Mouse (Mus musculus) lung, embryonic 16.5 days (tissue): Measurements from ENCODE around the gene Idh3g. TPM values are rescaled to one million over a fixed set of nuclear protein-coding genes. Genes with fewer than 3 reads are reported as not detected.
A peak's percentile ranks its signal among the peaks of the same experiment; 100 is the strongest.
"Not testable (repeated sequence)": the region's sequence is repeated elsewhere in the genome, so short reads cannot be mapped to it uniquely, and the experiment has no call there.

ENCODE experiments used
- ATAC-seq: fragments of 200-750 bp; cut with Nextera tagmentation; 2 replicates; pipeline ENCODE4 v1.8.0; 2017; ENCODE audit warnings: low read depth, mild to moderate bottlenecking, moderate library complexity
- H3K27ac ChIP-seq: fragments of 300-500 bp; sonication (generic); 2 replicates; pipeline ENCODE4 v1.5.1; 2014; ENCODE audit warnings: mild to moderate bottlenecking, control low read depth, low read length
- H3K27me3 ChIP-seq: fragments of 300-500 bp; sonication (generic); 2 replicates; pipeline ENCODE4 v1.6.1; 2014; ENCODE audit warnings: low read depth, low read length, mixed read lengths; ENCODE audit not compliant: control insufficient read depth, insufficient read depth
- H3K36me3 ChIP-seq: fragments of 300-500 bp; sonication (generic); 2 replicates; pipeline ENCODE4 v1.6.1; 2014; ENCODE audit warnings: low read length; ENCODE audit not compliant: control insufficient read depth, insufficient read depth
- H3K4me1 ChIP-seq: fragments of 300-500 bp; sonication (generic); replicated peaks from 2 replicates; pipeline ENCODE4 v1.6.1; 2014; ENCODE audit warnings: low read length, mixed read lengths; ENCODE audit not compliant: control insufficient read depth, insufficient read depth
- H3K4me2 ChIP-seq: fragments of 300-500 bp; sonication (generic); 2 replicates; pipeline ENCODE4 v1.6.1; 2014; ENCODE audit warnings: low read depth, low read length, control low read depth
- H3K4me3 ChIP-seq: fragments of 300-500 bp; sonication (generic); 2 replicates; pipeline ENCODE4 v1.5.1; 2014; ENCODE audit warnings: mild to moderate bottlenecking, low read length, control low read depth
- H3K9ac ChIP-seq: fragments of 300-500 bp; sonication (generic); 2 replicates; pipeline ENCODE4 v1.6.1; 2014; ENCODE audit warnings: low read length, control low read depth
- H3K9me3 ChIP-seq: fragments of 300-500 bp; sonication (generic); 2 replicates; pipeline ENCODE4 v1.6.1; 2016; ENCODE audit warnings: low read length; ENCODE audit not compliant: control insufficient read depth
- WGBS: fragments of 180-500 bp; shearing (Covaris S2); extraction: QIAGEN DNeasy Blood & Tissue Kit; methylation state at CpG from one replicate; pipeline ENCODE4 v1.1.7; 2014; 5-methylcytosine and 5-hydroxymethylcytosine counted together
- polyA plus RNA-seq: library from polyadenylated mRNA; unstranded; fragments of >200 nt; fragmentation: Nextera tagmentation; extraction: Ambion mirVana; gene quantifications from 2 replicates; pipeline ENCODE4 v1.2.1, GENCODE M21; 2015

Idh3g gene
- polyA plus RNA-seq, 1 experiment from 2014 or later = 219 TPM

- Histone ChIP-seq H3K27ac (no peak overlapping the region), H3K9ac (no peak overlapping the region), H3K9me3 (no peaks in the 10 kb centered on the region), H3K4me3 (no peak overlapping the region), H3K4me1 (no peaks in the 10 kb centered on the region), H3K4me2 (no peak overlapping the region), H3K27me3 (no peaks in the 10 kb centered on the region), H3K36me3 (no peaks in the 10 kb centered on the region)
- ATAC-seq = no peak
- 60% methylated on average over 9 of the region's 9 CpGs for WGBS
Observed at GRCm38 (mm10) chrX:73767267-73767666, 19.4 kb downstream of the Idh3g start.

- H3K27ac ChIP-seq = no peak overlapping the region
- 50% methylated on average over 1 of the region's 1 CpGs for WGBS
Observed at GRCm38 (mm10) chrX:73765311-73765710, 21.4 kb downstream of the Idh3g start.

DNA sequence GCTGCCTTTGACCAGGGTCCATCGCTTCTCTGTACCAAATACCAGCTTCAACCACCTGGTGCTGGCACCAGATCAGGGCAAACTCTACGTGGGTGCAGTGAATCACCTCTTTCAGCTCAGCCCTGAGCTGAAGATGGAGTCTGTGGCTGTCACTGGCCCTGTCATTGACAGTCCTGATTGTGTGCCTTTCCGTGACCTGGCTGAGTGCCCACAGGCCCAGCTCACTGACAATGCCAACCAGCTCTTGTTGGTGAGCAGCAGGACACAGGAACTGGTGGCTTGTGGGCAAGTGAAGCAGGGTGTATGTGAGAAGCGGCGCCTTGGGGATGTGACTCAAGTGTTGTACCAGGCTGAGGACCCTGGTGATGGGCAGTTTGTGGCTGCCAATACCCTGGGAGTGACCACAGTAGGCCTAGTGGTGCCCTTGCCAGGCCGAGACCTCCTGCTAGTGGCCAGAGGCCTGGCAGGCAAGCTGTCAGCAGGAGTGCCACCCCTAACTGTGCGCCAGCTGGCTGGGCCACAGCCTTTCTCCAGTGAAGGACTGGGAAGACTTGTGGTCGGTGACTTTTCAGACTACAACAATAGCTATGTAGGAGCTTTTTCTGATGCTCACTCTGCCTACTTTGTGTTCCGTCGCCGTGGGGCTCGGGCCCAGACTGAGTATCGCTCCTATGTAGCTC, 27.9 kb downstream of the Idh3g start:
- no peak for ATAC-seq
- Histone ChIP-seq H3K4me1 (no peaks in the 10 kb centered on the region), H3K36me3 (no peaks in the 10 kb centered on the region), H3K27me3 (no peaks in the 10 kb centered on the region), H3K4me3 (no peak overlapping the region), H3K9ac (no peak overlapping the region), H3K9me3 (no peaks in the 10 kb centered on the region), H3K27ac (no peak overlapping the region), H3K4me2 (no peak overlapping the region)
- WGBS = 80% methylated on average over 13 of the region's 13 CpGs

More at GRCm38 (mm10) chrX:73765311-73765710, 21.4 kb downstream of the Idh3g start:
- Histone ChIP-seq H3K36me3 (no peaks in the 10 kb centered on the region), H3K9me3 (no peaks in the 10 kb centered on the region), H3K27me3 (no peaks in the 10 kb centered on the region), H3K9ac (no peak overlapping the region), H3K4me1 (no peaks in the 10 kb centered on the region), H3K4me2 (no peak overlapping the region), H3K4me3 (no peak overlapping the region)
- peak; percentile 79 for ATAC-seq

GRCm38 (mm10) chrX:73756334-73757140, 30.2 kb downstream of the Idh3g start, which contains the start of gene Plxnb3:
Plxnb3 (plus strand) TSS chrX:73757090.
- H3K27me3 ChIP-seq = no peaks in the 10 kb centered on the region
- H3K9me3 ChIP-seq = no peaks in the 10 kb centered on the region
- no peaks in the 10 kb centered on the region for H3K4me1 ChIP-seq
- no peaks in the 10 kb centered on the region for H3K36me3 ChIP-seq
- H3K27ac ChIP-seq = no peak within 1 kb of the TSS
- H3K9ac ChIP-seq = no peak within 1 kb of the TSS
- 64% methylated on average over 5 of the region's 5 CpGs for WGBS
- H3K4me3 ChIP-seq = no peak within 1 kb of the TSS
- ATAC-seq = no peak
- no peak within 1 kb of the TSS for H3K4me2 ChIP-seq

DNA sequence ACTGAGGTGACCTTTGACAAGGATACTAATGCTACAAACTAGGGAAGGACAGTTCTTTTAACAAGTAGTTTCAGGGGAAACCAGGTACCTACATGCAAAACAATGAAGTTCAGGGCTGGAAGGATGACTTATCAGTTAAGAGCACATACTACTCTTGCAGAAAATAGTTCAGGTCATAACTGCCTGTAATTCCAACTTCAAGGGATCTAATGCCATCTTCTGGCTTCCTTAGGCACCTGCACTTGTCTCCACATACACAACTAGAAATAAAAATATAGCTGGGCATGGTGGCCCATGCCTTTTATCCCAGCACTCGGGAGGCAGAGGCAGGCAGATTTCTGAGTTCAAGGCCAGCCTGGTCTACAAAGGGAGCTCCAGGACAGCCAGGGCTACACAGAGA, 37.7 kb downstream of the Idh3g start:
- H3K9ac ChIP-seq = no peak overlapping the region
- no peak overlapping the region for H3K4me3 ChIP-seq
- H3K36me3 ChIP-seq = no peaks in the 10 kb centered on the region
- ATAC-seq = no peak
- no peaks in the 10 kb centered on the region for H3K27me3 ChIP-seq
- WGBS = 69% methylated on average over 1 of the region's 1 CpGs
- no peak overlapping the region for H3K27ac ChIP-seq
- H3K4me2 ChIP-seq = no peak overlapping the region
- no peaks in the 10 kb centered on the region for H3K4me1 ChIP-seq
- H3K9me3 ChIP-seq = no peaks in the 10 kb centered on the region

- 48% methylated on average over 1 of the region's 1 CpGs for whole genome bisulfite sequencing
- Histone ChIP-seq H3K9me3 (no peaks in the 10 kb centered on the region), H3K4me3 (no peak overlapping the region), H3K4me1 (no peaks in the 10 kb centered on the region), H3K27me3 (no peaks in the 10 kb centered on the region), H3K4me2 (no peak overlapping the region), H3K27ac (peak overlapping the region; percentile 87), H3K9ac (no peak overlapping the region), H3K36me3 (no peaks in the 10 kb centered on the region)
- peak; percentile 90 for ATAC-seq
Observed at GRCm38 (mm10) chrX:73744774-73745481, 41.8 kb downstream of the Idh3g start.

- H3K27me3 ChIP-seq, ATAC-seq, H3K4me3 ChIP-seq, H3K9ac ChIP-seq, H3K27ac ChIP-seq, H3K36me3 ChIP-seq, H3K4me2 ChIP-seq, H3K4me1 ChIP-seq, H3K9me3 ChIP-seq: not testable (repeated sequence)
- WGBS = 87% methylated on average over 7 of the region's 7 CpGs
Observed at GRCm38 (mm10) chrX:73739841-73740240, 46.9 kb downstream of the Idh3g start.

GRCm38 (mm10) chrX:73739151-73739550, 47.5 kb downstream of the Idh3g start:
- Histone ChIP-seq H3K36me3 (no peaks in the 10 kb centered on the region), H3K4me2 (no peak overlapping the region), H3K4me1 (no peaks in the 10 kb centered on the region), H3K9me3 (no peaks in the 10 kb centered on the region), H3K27me3 (no peaks in the 10 kb centered on the region), H3K9ac (no peak overlapping the region), H3K4me3 (no peak overlapping the region), H3K27ac (no peak overlapping the region)
- WGBS = 65% methylated on average over 5 of the region's 5 CpGs
- no peak for ATAC-seq

- H3K27me3 ChIP-seq = no peaks in the 10 kb centered on the region
- ATAC-seq = no peak
- no peak overlapping the region for H3K27ac ChIP-seq
- H3K4me1 ChIP-seq = no peaks in the 10 kb centered on the region
- H3K9ac ChIP-seq = no peak overlapping the region
- H3K4me2 ChIP-seq = no peak overlapping the region
- H3K9me3 ChIP-seq = no peaks in the 10 kb centered on the region
- WGBS = 50% methylated on average over 1 of the region's 1 CpGs
- H3K36me3 ChIP-seq = no peaks in the 10 kb centered on the region
- H3K4me3 ChIP-seq = no peak overlapping the region
Observed at GRCm38 (mm10) chrX:73738155-73738554, 48.5 kb downstream of the Idh3g start.
